Mouse (Mus musculus) right cerebral cortex, adult 18-20 months (tissue): ENCODE measurements around the gene Slc38a3.

Source experiments
- DNase-seq: peaks from one replicate; pipeline ENCODE4 v3.0.0; 2022; ENCODE audit warnings: mixed read lengths

The Slc38a3 gene

DNA sequence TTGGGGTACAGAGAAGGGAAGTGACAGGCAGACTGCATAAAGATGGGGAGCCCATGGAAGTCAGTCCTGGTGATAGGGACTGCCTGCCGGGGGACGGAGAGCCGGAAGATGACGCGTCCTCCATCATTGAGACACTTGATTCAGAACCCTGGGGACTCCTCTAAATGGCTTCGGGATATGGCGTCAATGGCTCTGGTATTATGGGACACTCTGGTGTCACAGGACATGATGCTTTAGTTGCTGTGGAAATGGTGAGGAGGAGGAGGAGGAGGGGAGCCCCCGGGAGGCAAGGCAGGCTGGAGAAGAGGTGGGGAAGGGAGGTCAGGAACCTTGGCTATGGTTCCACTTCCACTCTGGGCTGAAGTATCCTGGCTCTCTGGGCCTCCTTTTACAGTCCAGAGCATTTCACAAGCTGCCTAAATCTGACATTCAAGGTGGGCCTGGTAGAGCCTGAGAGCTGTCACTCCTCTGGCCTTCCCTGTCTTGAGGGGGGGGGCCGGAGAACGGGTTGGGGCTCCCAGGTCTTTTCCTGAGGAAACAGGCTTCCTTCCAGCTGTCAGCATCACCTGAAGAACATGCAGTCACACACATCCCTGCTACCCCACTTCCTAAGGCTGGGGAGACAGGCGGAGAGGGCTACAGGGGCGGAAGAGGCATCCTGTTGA lies 26.2 kb upstream of the Slc38a3 start:
- DNase-seq: no peak

DNA sequence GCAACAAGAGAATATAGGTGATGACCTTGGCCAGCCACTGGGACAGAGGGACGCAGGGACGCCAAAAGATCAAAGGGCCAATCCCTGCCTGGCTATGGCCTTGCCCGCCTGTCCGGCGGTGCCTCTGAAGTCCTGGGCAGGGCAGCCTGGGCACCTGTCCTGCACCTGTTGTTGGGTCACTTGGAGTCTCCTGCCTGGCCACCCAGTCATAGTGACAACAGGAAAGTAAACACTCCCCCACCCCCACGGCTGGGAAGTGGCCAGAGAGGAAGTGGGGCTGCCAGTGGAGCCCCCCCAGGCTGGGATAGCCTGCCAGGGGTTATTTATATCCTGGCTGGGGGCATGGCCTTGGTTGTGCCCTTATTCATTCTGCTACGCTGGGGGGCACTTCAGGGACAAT lies 25.3 kb upstream of the Slc38a3 start:
- DNase-seq: no peak

DNA sequence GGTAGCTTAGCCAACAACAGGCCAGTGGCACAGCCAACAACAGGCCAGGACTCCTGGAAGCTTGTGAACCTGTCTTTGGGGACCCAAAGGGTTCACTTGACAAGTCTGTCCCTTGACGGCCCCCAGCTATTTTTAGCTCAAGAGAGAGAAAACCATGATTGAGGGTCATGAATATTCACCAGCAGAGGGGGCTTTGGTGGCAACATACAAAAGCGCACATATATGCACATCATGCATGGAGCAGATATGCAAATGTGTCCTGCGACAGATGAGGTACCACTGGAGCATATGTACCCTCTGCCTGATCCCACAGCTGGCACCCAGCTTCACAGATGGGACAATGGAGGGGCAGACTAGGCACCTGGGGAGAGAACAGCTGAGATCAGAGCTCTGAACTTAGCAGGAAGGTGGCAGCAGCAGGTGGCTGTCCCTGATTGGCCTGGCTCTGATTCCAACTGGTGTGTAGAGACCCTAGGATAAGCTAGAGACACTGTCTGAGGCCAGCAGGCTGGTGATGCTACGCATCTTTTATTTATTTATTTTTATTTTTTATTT lies 24.2 kb upstream of the Slc38a3 start:
- DNase-seq: no peak

DNA sequence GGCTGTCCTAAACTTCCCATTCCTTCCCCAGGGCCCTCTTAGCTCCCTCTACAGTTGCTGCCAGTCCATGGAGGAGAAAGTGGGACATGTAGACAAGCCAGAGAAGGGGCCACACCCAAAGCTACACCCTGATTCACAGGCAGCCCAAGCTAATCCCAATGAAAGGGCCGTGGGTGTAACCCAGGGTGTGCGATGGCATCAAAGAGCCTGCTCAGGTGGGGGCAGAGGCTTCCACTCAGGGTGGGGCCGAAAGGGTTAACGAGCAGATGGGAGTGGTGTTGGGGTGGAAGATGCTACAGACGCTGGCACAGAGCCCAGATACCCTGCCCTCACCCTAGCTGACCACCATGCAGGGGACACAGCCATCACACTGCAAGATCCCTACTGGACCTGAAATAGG lies 23.5 kb upstream of the Slc38a3 start:
- no peak for DNase-seq

DNA sequence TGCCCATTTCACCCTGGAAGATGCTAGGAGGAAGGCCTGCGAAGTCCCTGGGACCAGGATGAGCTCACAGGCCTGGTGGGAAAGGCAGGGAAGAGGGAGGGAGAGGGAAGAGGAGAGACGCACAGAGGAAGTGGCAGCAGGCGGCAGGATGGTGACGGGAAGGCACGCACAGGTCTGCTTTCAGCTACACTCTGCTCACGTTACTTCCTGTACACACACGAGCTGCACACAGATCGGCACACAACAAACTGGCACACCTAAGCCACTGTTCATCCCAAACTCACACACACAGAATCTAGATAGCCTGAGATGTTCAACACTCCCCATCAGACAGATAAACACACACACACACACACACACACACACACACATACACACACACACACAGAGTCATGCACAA lies 21.1 kb upstream of the Slc38a3 start:
- no peak for DNase-seq

DNA sequence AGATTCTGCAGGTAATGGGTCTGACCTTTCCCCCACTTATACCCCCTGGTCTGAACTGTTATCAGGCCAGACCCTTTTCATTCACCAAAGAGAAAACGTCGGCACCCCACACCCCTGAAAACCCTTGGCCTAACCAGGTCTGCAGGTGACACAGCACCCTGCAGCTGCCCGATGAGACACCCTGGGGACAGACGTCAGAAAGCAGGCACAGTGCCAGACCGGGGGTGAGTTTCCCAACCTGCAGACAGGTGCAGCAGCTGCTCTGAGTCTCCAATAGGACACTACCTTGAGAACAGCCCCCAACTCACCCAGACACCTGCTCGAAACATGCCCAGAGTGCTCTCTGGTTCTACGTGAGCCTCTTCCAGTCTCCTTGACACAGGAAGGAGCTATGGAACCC lies 19.6 kb upstream of the Slc38a3 start:
- DNase-seq: no peak

DNA sequence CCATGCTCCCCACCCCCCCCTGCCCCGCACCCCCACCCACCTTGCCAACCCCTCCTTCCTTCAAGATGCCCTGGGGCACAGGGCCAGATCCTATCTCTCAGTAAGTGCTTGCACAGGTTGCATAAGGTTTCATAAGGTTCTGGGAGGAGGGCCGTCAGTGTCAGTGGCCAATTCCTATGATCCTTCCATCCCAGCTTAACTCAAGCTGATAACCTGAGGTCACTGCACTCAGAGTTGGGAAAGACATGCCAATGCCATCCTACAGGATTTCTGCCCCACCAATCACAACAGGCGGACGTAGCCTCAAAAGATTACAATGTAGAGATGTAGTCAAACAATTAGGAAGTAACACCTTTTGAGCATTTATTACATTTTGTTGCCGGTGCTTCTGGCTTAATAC lies 19.1 kb upstream of the Slc38a3 start:
- DNase-seq: no peak

DNA sequence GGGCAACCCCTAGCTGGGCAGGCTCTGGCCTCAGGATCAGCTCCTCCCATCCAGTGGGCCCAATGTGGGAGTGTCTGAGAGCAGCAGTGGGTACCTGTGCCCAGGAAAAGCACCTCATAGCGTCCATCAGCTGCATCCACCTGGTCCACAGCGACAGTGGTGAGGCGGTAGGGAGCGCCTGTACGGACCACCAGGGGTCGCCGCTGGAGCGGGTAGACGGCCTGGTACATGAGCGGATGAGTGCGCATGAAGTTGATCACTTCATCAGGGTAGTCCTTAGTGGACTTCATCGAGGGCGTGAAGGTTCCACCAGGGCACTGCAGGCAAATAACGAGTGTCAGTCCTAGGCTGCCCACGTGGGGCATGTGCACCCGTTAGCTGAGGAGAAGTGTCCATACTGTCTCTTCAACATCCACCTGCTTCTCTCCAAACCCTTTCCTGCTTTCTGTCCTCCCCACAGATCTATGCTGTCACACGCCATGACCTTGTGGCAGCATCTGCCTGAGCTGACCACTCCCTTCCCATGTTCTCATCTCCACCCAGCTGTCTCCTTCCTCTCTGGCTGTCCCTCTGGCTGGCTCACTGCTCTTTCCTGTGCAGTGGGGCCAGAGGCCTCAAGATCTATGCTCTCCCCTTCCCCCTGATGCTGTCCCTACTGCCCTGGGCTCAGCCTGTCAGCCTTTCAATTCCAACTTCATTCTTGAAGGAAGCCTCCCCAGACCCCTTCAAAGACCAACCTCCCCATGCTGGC lies 16.1 kb upstream of the Slc38a3 start:
- DNase-seq: no peak

DNA sequence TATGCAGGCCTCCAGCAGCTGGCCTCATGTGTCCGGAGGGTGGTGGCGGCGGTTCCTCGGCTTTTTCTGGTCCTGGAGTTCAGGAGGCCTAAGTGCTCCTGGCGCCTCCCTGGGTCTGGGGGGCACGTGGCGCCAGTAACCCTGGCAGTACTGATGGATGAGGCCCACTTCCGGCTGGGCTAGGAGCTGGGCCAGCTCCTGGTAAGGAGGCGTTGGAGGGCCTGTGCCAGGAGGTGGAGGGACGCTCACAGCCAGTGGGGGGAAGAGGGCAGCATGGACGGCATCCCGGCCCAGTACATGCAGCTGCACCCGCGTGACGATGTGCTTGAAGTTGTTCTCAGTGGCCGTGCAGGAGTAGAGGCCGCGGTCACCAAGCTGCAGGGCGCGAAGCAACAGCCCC lies 13.1 kb upstream of the Slc38a3 start:
- DNase-seq: no peak

DNA sequence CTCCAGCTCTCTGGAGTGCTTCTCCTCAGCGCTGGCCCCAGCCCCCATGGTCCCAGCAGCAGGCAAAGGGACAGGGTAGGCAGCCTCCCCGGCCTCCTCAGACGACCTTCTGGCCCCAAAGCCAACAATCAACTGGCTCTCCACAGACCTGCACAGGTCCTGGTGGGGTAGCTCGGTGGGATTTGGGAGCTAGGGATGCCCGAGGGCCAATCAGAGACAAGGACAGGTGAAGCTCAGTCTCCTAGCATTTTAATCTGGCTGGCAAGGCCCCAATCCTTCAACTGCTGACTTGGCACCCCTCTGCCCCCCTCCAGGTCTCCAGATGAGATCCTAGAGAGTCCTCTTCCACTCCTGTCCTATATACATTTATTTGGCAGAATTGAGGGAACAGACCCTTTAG lies 10.2 kb upstream of the Slc38a3 start, which contains the start of gene Gnat1:
TSS of gene Gnat1 (minus strand) at position 212 of the 400 bp plus-strand sequence.
- no peak for DNase-seq

DNA sequence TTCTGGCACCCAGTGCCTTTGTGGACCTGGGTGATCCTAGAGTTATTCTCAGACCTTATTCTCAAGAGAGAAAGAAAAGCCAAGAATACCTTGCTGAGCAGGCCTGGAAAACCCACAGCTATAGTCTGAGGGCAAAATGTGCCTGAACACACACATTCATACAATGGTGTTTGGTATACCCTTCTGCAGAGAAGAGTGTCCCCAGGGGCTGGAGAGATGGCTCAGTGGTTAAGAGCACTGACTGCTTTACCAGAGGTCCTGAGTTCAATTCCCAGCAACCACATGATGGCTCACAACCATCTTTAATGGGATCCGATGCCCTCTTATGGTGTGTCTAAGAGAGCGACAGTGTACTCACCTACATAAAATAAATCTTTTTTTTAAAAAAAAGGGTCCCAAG lies 9.5 kb upstream of the Slc38a3 start:
- no peak for DNase-seq

DNA sequence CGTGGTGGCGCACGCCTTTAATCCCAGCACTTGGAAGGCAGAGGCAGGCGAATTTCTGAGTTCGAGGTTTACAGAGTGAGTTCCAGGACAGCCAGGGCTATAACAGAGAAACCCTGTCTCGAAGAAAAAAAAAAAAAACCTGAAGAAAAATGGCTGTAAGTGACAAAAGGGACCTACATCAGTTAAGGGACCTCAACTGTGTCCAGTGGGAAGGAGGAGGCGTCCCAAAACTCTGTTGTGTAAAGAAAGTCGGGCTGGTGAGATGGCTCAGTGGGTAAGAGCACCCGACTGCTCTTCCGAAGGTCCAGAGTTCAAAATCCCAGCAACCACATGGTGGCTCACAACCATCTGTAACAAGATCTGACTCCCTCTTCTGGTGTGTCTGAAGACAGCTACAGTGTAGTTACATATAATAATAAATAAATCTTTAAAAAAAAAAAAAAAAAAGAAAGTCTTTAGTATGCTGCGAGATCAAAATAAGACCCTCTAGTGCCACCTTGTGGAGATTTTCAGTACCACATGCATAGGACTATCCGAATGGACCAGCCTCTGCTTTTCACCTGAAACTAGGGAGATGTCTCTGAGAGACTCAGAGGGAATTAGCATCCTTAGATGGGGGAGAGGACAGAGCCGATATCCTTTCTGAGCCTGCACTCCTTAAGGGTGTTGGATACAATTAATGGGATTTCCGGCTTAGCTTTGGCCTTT lies 8.6 kb upstream of the Slc38a3 start:
- DNase-seq: peak; percentile 73

DNA sequence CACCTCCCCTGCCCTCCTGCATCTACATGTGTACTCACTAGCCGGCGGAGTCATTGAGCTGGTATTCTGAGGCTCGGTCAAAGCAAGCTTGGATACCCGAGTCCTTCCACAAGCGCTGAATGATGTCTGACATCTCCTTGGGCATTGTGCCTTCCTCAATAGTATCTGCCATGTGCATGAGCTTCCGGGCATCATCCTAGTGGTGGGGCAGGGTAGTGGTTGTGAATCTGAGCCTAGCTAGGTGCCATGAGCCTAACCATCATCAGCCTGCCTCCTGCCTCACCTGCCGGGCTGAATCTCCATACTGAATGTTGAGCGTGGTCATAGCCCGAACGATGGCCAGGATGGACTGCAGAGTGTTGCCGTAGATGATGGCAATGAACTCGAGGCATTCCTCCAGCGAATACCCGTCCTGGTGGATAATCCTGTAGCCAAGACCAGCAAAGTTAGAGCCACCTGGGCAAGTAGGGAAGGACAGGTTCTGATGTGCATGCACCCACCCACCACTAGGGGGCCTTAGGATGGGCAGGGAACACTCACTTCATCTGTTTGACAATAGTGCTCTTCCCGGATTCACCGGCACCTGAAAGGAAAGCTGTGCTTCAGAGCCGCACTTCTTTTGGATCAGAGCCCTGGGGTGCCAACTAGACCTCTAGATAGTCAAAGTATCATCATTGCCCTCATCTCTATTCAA lies 7.9 kb upstream of the Slc38a3 start:
- DNase-seq: no peak

DNA sequence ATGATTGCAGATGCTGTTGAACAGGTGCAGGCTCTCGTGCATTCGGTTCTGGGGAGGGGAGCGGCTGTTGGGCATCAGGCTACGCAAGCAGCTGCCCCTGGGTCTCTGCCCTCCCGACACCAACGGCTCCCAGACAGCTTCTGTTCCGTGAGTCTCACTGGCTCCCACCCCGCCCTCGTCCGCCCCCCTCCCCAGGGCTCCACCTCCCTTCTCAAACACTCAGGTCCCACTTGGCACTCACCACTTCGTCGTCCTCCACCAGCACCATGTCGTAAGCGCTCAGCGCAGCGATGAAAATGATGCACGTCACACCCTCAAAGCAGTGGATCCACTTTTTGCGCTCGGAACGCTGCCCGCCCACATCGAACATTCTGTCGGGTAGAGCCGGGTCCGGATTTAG lies 7.0 kb upstream of the Slc38a3 start:
- no peak for DNase-seq

DNA sequence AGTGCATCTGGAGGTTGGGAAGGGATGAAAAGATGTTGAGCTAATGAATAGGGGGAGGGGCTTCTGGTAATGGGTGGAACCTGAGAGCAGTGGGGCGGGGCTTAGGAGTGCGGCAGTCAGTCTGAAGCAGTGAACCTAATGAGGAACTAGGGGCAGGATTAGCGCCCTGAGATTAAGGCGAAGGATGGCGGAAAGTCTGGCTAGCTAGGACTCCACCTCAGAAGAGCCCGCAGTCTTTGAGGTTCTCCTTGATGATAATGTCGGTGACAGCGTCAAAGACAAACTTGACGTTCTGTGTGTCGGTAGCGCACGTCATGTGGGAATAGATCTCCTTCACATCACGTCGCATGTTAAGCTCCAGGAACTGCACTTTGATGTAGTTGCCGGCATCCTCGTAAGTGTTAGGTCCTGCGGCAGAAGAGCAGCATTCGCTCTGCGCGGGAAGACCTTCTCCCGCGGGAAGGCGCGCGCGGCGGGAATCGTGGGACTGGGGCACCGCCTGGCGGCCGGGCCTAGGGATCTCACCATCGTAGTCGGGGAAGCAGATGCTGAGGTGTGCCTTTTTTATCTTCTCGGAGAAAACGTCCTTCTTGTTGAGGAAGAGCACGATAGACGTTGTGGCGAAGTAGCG lies 6.5 kb upstream of the Slc38a3 start:
- DNase-seq: peak; percentile 62

DNA sequence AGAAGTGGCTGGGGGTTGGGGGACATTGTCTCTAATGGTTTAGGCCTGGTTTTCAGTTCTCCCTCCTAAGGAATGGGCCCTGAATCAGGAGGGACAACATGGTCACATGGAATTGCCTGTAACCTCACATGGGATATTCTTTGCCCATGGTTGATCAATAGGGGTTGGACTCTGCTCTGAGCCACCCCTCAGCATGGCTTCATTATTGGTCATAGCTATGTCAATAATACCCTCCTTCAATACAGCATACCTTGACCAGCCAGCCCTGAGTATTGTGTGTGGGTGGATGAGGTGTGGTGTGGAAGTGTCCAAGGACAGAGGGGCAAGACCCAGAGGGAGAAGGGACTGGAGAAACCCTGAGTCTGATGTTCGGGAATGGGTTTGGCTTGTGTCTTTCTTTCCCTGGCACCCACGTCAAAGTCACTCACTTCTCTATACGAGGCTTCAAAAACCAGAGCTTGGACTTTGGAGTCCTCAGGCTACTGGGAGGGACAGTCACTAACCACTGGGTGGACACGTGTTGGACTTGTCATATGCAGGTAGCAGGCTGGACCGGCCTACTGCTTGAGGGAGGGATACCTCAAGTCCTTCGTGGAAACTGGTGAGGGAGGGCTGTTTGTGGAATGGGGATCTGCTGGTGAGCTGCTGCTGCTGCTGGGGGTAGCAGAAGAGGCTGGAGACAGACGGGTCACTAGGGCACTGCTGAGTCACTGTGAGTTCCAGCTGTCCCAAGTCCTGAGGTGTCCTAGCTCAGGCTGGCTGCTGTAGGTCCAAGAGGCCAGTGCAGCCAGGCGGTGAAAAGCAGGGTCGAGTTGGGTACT lies 5.5 kb upstream of the Slc38a3 start:
- DNase-seq: no peak

DNA sequence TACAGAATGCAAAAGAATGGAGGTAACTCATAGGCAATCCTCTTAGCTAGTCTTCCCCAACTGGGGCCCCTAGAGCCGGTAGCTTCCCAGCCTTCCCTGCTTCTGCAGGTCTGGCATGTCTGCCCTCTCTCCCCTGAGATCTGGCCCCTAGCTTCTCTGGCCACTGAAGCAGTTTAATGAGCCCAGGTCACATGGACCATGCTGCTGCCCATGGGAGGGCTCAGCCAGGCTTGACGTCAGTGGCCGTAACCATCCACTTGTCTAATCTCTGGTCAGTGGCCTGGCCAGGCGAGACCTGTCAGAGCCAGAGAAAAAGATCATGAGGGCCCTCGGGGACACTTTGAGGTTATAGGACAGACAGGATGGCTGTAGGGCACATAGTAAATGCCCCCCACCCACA lies 929 bp upstream of the Slc38a3 start:
- DNase-seq: no peak

DNA sequence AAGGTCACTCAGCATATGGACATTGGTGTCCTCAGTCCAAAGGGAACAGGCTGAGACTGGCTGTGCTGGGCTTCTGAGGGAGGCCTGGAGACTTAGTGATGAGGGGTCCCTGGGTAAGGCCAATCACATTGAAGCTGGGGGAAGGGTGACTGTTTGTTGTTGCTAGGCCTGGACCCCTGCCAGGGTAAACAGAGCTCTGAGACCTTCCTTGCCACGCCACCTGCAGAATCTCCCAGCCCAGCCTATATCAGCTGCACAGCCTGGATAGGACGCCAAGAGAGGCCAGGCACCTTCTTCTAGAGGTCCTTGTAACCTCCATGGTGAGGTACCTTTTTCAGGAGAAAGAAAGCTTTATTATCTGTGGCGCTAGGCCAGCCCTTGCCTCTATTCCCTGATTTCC lies 414 bp downstream of the Slc38a3 start:
- DNase-seq: no peak

DNA sequence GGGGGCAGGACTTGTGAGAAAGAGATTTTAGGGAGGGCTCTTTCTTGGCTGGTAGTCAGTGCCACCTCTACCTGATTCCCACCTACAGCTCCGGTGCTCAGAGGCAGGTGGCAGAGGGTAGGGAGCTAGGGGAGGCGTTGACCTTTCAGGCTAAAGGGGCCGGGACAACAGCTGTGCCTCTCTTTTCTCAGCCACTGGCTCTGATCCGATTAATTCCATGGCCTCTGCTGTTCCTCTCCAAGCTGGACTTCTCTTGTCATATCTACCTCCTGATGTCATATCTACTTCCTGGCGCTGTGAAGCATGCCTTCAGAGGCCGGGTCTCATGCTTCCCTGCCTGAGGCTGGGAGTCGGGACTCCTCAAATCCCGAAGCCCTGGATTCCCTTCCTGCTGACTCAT lies 1.3 kb downstream of the Slc38a3 start:
- no peak for DNase-seq

DNA sequence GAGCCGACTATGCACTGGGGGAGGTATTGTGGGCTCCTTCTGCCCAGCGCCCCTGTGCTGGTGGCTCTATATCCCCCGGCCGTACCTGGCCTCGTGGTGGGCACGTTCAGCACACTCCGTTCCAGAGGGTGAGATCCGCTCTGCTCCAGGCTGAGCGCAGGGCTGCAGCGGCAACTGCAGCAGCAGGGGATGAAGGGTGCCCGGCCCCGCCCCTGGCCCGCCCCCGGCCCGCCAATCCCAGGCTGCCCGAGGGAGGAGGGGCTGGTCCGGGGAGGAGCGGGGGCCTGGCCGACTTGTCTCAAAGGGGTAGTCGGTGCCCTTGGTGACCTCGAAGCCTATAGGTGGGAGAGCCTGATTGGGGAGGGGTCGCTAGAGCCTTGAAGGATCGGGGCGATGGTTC lies 2.1 kb downstream of the Slc38a3 start:
- DNase-seq: peak; percentile 39

DNA sequence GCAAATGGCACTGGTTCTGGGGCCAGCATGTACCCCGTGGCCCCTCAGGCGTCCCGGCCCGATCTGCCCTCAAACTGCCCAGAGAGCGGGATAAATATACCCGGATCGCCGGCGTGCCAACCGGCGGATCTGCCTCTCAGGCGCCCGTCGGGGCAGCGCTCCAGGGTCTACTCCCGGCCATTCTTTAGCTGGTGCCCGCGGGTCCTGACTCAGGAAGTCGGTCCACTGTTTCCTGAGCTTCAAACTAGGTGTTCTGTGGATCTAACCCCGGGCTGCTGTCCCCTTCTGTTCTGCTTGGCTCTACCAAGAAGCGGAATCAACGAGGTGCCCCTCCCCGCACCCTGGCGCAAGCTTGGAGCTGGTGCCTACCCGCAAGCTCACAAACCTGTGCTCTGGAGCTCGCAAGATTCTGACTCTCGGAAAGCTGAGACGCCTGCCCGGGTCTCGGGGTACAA lies 2.6 kb downstream of the Slc38a3 start:
- DNase-seq: no peak

DNA sequence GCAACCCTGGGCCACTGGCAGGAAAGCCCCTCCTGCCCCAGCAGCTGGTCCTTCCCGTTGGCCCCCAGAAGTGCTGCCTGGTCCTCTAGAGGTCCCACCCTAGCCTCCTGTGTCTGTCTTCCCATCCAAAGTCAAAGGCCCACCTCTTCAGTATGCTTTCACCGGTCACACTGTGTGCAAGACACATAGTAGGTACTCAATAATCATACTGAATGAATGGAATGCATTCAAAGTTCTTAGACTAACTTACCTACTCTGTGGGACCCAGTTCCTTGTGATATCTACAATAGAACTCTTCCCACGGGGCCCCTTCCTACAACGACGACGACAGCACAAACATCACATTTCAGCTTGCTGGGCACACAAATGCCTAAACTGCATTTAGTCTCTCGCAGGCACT lies 4.0 kb downstream of the Slc38a3 start:
- DNase-seq: no peak
